8 mouse cellular contexts compared by ENCODE assay signal in the genomic region with DNA sequence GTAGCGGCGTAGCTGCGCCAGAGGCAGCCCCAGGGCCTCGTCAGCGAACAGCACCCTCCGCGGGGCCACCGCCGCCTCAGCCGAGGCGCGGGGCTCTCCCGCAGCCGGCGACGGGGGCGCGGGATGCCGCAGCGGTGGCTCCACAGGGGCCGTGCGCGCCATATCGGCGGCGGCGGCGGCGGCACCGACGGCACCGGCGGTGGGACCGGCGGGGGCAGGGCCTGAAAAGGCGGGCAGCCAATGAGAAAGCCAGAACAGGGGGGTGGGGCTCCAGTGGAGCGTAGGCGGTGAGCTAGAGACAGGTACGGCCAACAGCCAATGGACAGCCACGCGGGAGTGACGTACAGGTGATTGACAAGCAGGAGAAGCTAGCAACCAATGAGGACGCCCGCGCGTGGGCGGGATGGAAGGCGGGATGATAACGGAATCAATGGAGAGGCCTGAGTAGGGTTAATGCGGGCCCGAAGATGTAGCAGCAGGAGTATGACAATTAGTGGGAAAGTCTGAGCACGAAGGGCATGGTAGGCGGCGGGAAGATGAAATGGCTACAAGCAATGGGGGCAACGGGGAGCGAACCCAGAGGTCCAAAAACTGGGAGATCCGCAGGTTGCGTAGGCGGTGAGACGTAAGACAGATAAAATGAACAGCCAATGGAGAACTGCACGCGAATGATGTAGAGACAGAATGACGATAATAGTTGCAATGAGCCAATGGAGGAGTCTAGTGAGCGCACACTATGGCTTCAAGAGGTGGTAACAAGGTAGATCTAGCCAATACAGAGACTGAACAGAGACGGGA. TPM values are rescaled to one million over a fixed set of nuclear protein-coding genes. Genes with fewer than 3 reads are reported as not detected.
DNase-seq lines count a peak whose midpoint lies in the region; ATAC-seq lines count a peak whose summit lies in the region.

A gene (minus strand): TSS at position 197 of the 798 bp plus-strand sequence.

- peak within 1 kb of the TSS; percentile 82 for H3K4me3 ChIP-seq in brown adipose tissue, adult 24 weeks (ENCODE audit: insufficient read depth, low read depth, low read length)
- peak within 1 kb of the TSS; percentile 63 for H3K4me3 ChIP-seq in heart, embryonic 13.5 days
- peak within 1 kb of the TSS; percentile 76 for H3K4me3 ChIP-seq in liver, embryonic 12.5 days
- peak within 1 kb of the TSS; percentile 61 for H3K4me3 ChIP-seq in stomach, embryonic 15.5 days (replicated peaks)

- WGBS in heart, embryonic 13.5 days = 15% methylated on average over 54 of the region's 65 CpGs
- WGBS in liver, embryonic 12.5 days (ENCODE audit: insufficient replicate concordance) = 9% methylated on average over 46 of the region's 65 CpGs
- WGBS in stomach, embryonic 15.5 days = 18% methylated on average over 65 of the region's 65 CpGs

- peak; percentile 91 for ATAC-seq in heart, embryonic 13.5 days (ENCODE audit: extremely low read depth, insufficient number of reproducible peaks, low FRiP score, low TSS enrichment)
- ATAC-seq in liver, embryonic 12.5 days = peak; percentile 96
- ATAC-seq in stomach, embryonic 15.5 days (ENCODE audit: insufficient read depth, low FRiP score, low read depth) = peak; percentile 98

- no peaks in the 10 kb centered on the region for H3K9me3 ChIP-seq in heart, embryonic 13.5 days
- no peaks in the 10 kb centered on the region for H3K9me3 ChIP-seq in liver, embryonic 12.5 days (replicated peaks)
- H3K9me3 ChIP-seq in stomach, embryonic 15.5 days = no peaks in the 10 kb centered on the region

- peak within 1 kb of the TSS; percentile 56 for H3K27ac ChIP-seq in brown adipose tissue, adult 24 weeks (replicated peaks; ENCODE audit: low read depth, low read length)
- peak within 1 kb of the TSS; percentile 86 for H3K27ac ChIP-seq in heart, embryonic 13.5 days (replicated peaks)
- peak within 1 kb of the TSS; percentile 86 for H3K27ac ChIP-seq in liver, embryonic 12.5 days
- peak within 1 kb of the TSS; percentile 71; the same call in 1 of the 2 replicates for H3K27ac ChIP-seq in stomach, embryonic 15.5 days

- H3K36me3 ChIP-seq in heart, embryonic 13.5 days = no peaks in the 10 kb centered on the region
- H3K36me3 ChIP-seq in liver, embryonic 12.5 days = no peaks in the 10 kb centered on the region
- H3K36me3 ChIP-seq in stomach, embryonic 15.5 days = no peaks in the 10 kb centered on the region

- DNase-seq in CD4-positive, CD25-positive, alpha-beta regulatory T cell, adult 2 months (ENCODE audit: low read depth, low spot score) = peak; percentile 97
- DNase-seq in fat pad, adult 2 months (ENCODE audit: extremely low read depth, low read depth, low spot score) = peak; percentile 26
- DNase-seq in kidney, postnatal 10 days = peak; percentile 96
- DNase-seq in natural killer cell, adult 2 months (ENCODE audit: low spot score in 2 of 2) = peak; percentile 93 to 94

- no peaks in the 10 kb centered on the region for H3K27me3 ChIP-seq in heart, embryonic 13.5 days (replicated peaks)
- no peaks in the 10 kb centered on the region for H3K27me3 ChIP-seq in liver, embryonic 12.5 days (replicated peaks)
- H3K27me3 ChIP-seq in stomach, embryonic 15.5 days (replicated peaks) = no peaks in the 10 kb centered on the region

- peak within 1 kb of the TSS; percentile 85 for H3K9ac ChIP-seq in heart, embryonic 13.5 days
- peak within 1 kb of the TSS; percentile 80 for H3K9ac ChIP-seq in liver, embryonic 12.5 days
- H3K9ac ChIP-seq in stomach, embryonic 15.5 days = peak within 1 kb of the TSS; percentile 48

- H3K4me1 ChIP-seq in brown adipose tissue, adult 24 weeks (ENCODE audit: control insufficient read depth, insufficient read depth, insufficient read length, low read length) = peaks cover 8% of the 10 kb centered on the region; the same call in 1 of the 2 replicates
- peaks cover 31% of the 10 kb centered on the region for H3K4me1 ChIP-seq in heart, embryonic 13.5 days
- H3K4me1 ChIP-seq in liver, embryonic 12.5 days = peaks cover 42% of the 10 kb centered on the region
- H3K4me1 ChIP-seq in stomach, embryonic 15.5 days = peaks cover 3% of the 10 kb centered on the region; the same call in 1 of the 2 replicates

- H3K4me2 ChIP-seq in heart, embryonic 13.5 days = peak within 1 kb of the TSS; percentile 73
- peak within 1 kb of the TSS; percentile 85 for H3K4me2 ChIP-seq in liver, embryonic 12.5 days
- peak within 1 kb of the TSS; percentile 62 for H3K4me2 ChIP-seq in stomach, embryonic 15.5 days

RNA-seq across cellular contexts. Expression of the gene that starts here (rescaled TPM):
- 2.2 and 2.4 TPM in 2 replicates for polyA plus RNA-seq in brown adipose tissue, adult 24 weeks (2012; ENCODE audit: insufficient read depth, insufficient read length, missing spikeins)
- polyA plus RNA-seq in heart, embryonic 13.5 days (2015; fragmentation: Nextera tagmentation; extraction: Ambion mirVana) = 1.4 and 1.8 TPM in 2 replicates
- 0.93 and 1.0 TPM in 2 replicates for polyA plus RNA-seq in liver, embryonic 12.5 days (2016; fragmentation: Nextera tagmentation; extraction: Ambion mirVana)
- 1.6 and 2.0 TPM in 2 replicates for polyA plus RNA-seq in stomach, embryonic 15.5 days (2015; fragmentation: Nextera tagmentation; extraction: Ambion mirVana)

Comparison
In these comparisons a context has a peak if more than half of its experiments do, and no peak if none do; other contexts are left out.
1. Peak in every context shown above with its lines: DNase-seq, ATAC-seq, H3K4me3 ChIP-seq and H3K27ac ChIP-seq.
2. DNase-seq: peak in every context shown above with its lines; median percentile 97 in CD4-positive, CD25-positive, alpha-beta regulatory T cell, adult 2 months; 96 in kidney, postnatal 10 days; 94 in natural killer cell, adult 2 months; 26 in fat pad, adult 2 months.